Mouse (Mus musculus): Measurements from ENCODE around the gene Tapt1. TPM values are rescaled to one million over a fixed set of nuclear protein-coding genes. Genes with fewer than 3 reads are reported as not detected.

Tapt1 gene
- polyA plus RNA-seq, 1 experiment from 2014 or later: 35.8 TPM

GRCm38 (mm10) chr5:44180450-44180849 is 46.0 kb downstream of the Tapt1 start:
- ATAC-seq (ENCODE audit: borderline replicate concordance, extremely low read depth, low FRiP score, low TSS enrichment): no peak
- WGBS: 57% methylated on average over 3 of the region's 3 CpGs
- no peak overlapping the region for H3K4me2 ChIP-seq
- no peaks in the 10 kb centered on the region for H3K9me3 ChIP-seq
- H3K4me1 ChIP-seq: 0 out of 2 replicates have a peak, but pooled peaks cover 3% of the 10 kb centered on the region
- H3K27me3 ChIP-seq: no peaks in the 10 kb centered on the region
- no peak overlapping the region for H3K4me3 ChIP-seq
- H3K27ac ChIP-seq: no peak overlapping the region
- H3K36me3 ChIP-seq: peaks cover 60% of the 10 kb centered on the region
- H3K9ac ChIP-seq: no peak overlapping the region

GRCm38 (mm10) chr5:44174046-44174445 is 52.4 kb downstream of the Tapt1 start:
- Histone ChIP-seq H3K27me3 (no peaks in the 10 kb centered on the region), H3K27ac (no peak overlapping the region), H3K4me3 (no peak overlapping the region), H3K9ac (no peak overlapping the region), H3K4me1 (no peaks in the 10 kb centered on the region), H3K36me3 (peaks cover 45% of the 10 kb centered on the region), H3K9me3 (no peaks in the 10 kb centered on the region), H3K4me2 (no peak overlapping the region)
- ATAC-seq (ENCODE audit: borderline replicate concordance, extremely low read depth, low FRiP score, low TSS enrichment): no peak
- WGBS: 90% methylated on average over 5 of the region's 5 CpGs

DNA sequence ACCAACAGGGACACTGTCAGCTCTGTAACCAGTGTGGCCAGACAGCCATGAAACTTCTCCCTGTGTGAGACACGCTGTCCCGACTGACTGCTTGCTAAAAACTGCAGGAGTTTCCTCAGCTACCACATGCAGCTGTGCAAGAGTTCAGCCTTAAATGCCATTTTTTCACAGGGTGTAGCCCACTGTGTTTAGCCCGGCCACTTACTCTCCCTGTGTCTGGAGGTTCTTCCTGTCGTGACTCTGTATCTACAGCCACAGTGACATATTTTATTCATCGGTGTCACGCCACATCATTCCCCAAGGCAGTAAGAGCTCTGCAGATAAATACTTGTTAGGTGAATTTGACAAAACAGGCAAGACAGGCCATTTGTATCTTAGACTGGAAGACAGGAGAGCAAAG is 59.6 kb downstream of the Tapt1 start:
- H3K27ac ChIP-seq: no peak overlapping the region
- H3K4me1 ChIP-seq: no peaks in the 10 kb centered on the region
- no peak overlapping the region for H3K9ac ChIP-seq
- H3K27me3 ChIP-seq: no peaks in the 10 kb centered on the region
- no peaks in the 10 kb centered on the region for H3K36me3 ChIP-seq
- H3K4me2 ChIP-seq: no peak overlapping the region
- 48% methylated on average over 6 of the region's 6 CpGs for WGBS
- ATAC-seq (ENCODE audit: borderline replicate concordance, extremely low read depth, low FRiP score, low TSS enrichment): peak; percentile 46; the same call in 1 of the 2 replicates
- H3K9me3 ChIP-seq: no peaks in the 10 kb centered on the region
- H3K4me3 ChIP-seq: no peak overlapping the region

- no peaks in the 10 kb centered on the region for H3K4me1 ChIP-seq
- no peak overlapping the region for H3K4me2 ChIP-seq
- H3K9me3 ChIP-seq: no peaks in the 10 kb centered on the region
- WGBS: 34% methylated on average over 2 of the region's 2 CpGs
- no peaks in the 10 kb centered on the region for H3K27me3 ChIP-seq
- ATAC-seq (ENCODE audit: borderline replicate concordance, extremely low read depth, low FRiP score, low TSS enrichment): no peak
- H3K9ac ChIP-seq: no peak overlapping the region
- no peak overlapping the region for H3K27ac ChIP-seq
- H3K4me3 ChIP-seq: no peak overlapping the region
- no peaks in the 10 kb centered on the region for H3K36me3 ChIP-seq
Observed at GRCm38 (mm10) chr5:44165854-44166253, 60.6 kb downstream of the Tapt1 start.

DNA sequence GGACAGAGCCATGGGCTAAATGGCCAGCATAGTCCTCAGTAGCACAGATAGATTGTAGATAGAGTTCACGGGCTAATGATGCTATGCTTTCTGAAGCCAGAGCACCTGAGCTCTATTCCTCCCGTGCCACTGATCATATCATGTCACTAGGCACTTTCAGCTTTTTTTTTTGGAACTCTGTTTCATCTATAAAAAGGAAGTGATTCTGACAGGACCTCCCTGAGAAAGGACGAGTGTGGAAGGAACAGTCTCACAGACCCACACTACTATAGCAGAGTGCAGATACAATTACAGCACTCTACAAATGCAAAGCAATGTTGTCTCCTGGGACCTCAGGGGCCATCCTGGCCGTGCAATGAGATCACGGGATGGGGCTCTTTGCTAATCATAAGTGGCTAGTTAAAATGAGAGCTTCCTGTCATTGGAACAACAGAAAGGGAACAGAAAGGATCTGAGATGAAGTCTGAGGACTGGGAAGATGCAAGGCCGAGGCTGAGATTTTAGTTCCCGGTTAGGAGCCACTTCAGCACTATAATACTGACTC is 62.1 kb downstream of the Tapt1 start:
- no peaks in the 10 kb centered on the region for H3K4me1 ChIP-seq
- no peaks in the 10 kb centered on the region for H3K9me3 ChIP-seq
- 45% methylated on average over 7 of the region's 7 CpGs for WGBS
- no peaks in the 10 kb centered on the region for H3K27me3 ChIP-seq
- H3K4me2 ChIP-seq: no peak overlapping the region
- H3K4me3 ChIP-seq: no peak overlapping the region
- H3K36me3 ChIP-seq: no peaks in the 10 kb centered on the region
- no peak overlapping the region for H3K27ac ChIP-seq
- no peak overlapping the region for H3K9ac ChIP-seq
- no peak for ATAC-seq (ENCODE audit: borderline replicate concordance, extremely low read depth, low FRiP score, low TSS enrichment)

DNA sequence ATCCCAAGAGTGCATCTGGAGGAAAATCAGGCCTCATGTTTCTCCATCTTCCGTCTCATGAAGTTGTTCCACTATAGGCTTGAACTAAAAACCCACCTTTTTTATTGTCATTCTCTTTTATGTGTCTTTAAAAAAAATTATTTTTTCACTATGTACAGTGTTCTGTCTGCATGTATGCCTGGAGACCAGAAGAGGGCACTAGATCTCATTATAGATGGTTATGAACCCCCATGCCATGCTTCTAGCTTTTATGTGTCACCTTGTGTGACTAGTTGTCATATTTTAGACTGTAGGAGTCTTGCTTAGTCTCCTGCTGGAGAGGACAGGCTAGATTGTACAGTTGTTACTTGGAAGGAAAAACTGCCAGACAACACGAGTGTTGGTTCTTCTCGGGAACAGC is 63.1 kb downstream of the Tapt1 start:
- H3K4me2 ChIP-seq: no peak overlapping the region
- H3K36me3 ChIP-seq: no peaks in the 10 kb centered on the region
- H3K9ac ChIP-seq: no peak overlapping the region
- ATAC-seq (ENCODE audit: borderline replicate concordance, extremely low read depth, low FRiP score, low TSS enrichment): no peak
- no peak overlapping the region for H3K27ac ChIP-seq
- H3K27me3 ChIP-seq: no peaks in the 10 kb centered on the region
- no peaks in the 10 kb centered on the region for H3K4me1 ChIP-seq
- 92% methylated on average over 3 of the region's 3 CpGs for WGBS
- H3K4me3 ChIP-seq: no peak overlapping the region
- H3K9me3 ChIP-seq: no peaks in the 10 kb centered on the region

DNA sequence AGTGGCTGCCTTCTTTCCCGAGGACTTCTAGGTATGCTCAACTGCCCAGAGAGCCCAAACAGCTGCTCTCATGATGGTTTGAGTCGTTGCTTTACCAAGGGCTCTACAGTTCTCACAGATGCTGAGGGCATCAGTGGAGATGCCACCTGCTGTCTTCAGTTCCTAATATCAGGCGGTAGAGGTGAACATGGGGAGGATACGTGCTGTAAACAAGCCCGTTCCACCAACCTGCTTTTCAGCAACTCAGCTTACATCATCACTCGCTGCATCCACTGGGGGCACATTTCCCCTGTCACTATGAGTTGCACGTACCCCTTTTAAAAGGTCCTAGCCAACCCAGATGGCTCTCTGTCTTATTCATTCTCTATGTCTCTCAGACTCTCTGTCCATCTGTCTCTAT is 63.6 kb downstream of the Tapt1 start:
- Histone ChIP-seq H3K27ac (no peak overlapping the region), H3K9ac (no peak overlapping the region), H3K4me1 (no peaks in the 10 kb centered on the region), H3K4me3 (no peak overlapping the region), H3K27me3 (no peaks in the 10 kb centered on the region), H3K4me2 (no peak overlapping the region), H3K36me3 (no peaks in the 10 kb centered on the region), H3K9me3 (no peaks in the 10 kb centered on the region)
- 80% methylated on average over 7 of the region's 7 CpGs for WGBS
- ATAC-seq (ENCODE audit: borderline replicate concordance, extremely low read depth, low FRiP score, low TSS enrichment): no peak

DNA sequence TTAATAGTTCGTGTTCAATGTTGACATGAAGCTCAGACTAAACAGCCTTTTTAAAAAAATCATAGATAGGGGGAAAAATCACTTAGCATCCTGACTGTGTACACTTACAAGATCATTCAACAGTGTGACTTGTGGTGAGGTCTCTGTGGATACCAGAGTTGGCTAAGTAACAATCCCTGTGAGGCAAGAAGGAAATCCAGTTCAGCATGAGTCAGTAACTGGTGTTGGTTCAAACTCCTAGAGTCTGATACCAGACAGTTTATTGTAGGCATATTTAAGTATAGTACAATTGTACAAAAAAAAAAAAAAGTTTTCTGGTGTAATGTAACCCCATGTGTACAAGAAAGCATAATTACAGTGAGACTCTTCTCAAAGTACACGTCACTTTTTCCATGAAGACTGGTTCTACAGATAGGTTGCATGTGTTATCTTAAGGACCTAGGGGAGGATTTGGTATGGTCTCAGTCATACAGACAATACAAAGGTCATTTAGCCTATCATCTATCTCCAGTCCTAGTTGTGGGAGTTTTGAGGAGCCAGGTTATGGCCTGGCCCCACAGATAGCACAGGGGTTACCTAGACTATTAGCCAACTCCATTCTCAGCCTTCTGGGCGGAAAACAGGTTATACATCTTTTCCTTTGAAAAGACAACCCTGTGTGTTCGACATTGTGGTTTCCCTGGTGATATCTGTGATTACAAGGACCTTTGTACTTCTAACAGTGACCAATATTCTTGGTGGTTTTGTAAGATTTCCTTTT is 66.6 kb downstream of the Tapt1 start:
- no peak overlapping the region for H3K9ac ChIP-seq

GRCm38 (mm10) chr5:44159231-44159630 is 67.2 kb downstream of the Tapt1 start:
- 83% methylated on average over 2 of the region's 2 CpGs for WGBS
- no peak overlapping the region for H3K4me2 ChIP-seq
- no peaks in the 10 kb centered on the region for H3K36me3 ChIP-seq

More for the DNA sequence above, 66.6 kb downstream of the Tapt1 start:
- Histone ChIP-seq H3K4me3 (no peak overlapping the region), H3K9me3 (no peaks in the 10 kb centered on the region), H3K36me3 (no peaks in the 10 kb centered on the region), H3K4me2 (no peak overlapping the region), H3K27me3 (no peaks in the 10 kb centered on the region), H3K4me1 (no peaks in the 10 kb centered on the region), H3K27ac (no peak overlapping the region)
- ATAC-seq (ENCODE audit: borderline replicate concordance, extremely low read depth, low FRiP score, low TSS enrichment): no peak
- 58% methylated on average over 4 of the region's 4 CpGs for WGBS

GRCm38 (mm10) chr5:44158458-44158857 is 68.0 kb downstream of the Tapt1 start:
- no peak for ATAC-seq (ENCODE audit: borderline replicate concordance, extremely low read depth, low FRiP score, low TSS enrichment)
- Histone ChIP-seq H3K4me2 (no peak overlapping the region), H3K27ac (no peak overlapping the region), H3K9ac (no peak overlapping the region), H3K9me3 (no peaks in the 10 kb centered on the region), H3K4me1 (no peaks in the 10 kb centered on the region), H3K36me3 (no peaks in the 10 kb centered on the region), H3K27me3 (no peaks in the 10 kb centered on the region), H3K4me3 (no peak overlapping the region)
- 90% methylated on average over 3 of the region's 3 CpGs for WGBS

More at GRCm38 (mm10) chr5:44159231-44159630, 67.2 kb downstream of the Tapt1 start:
- Histone ChIP-seq H3K9me3 (no peaks in the 10 kb centered on the region), H3K4me3 (no peak overlapping the region), H3K4me1 (no peaks in the 10 kb centered on the region), H3K27ac (no peak overlapping the region), H3K27me3 (no peaks in the 10 kb centered on the region), H3K9ac (no peak overlapping the region)
- ATAC-seq (ENCODE audit: borderline replicate concordance, extremely low read depth, low FRiP score, low TSS enrichment): no peak

DNA sequence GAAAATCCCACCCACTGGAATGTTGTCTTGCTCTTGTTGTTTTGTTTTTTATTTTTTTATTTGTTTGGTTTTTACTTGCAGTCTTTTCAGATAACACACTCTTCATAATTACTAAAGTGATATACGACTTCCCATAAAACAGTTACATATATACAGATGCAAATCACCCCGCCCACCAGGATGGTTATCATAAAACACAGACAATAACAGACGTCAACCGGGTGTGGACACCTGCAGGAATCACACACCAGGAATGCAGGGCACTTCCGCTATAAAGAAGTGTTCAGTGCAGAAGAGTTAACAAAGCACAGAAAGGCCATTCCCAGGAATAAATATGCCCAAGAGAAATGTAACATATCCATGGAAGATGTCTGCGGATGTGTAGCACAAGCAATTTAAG is 68.7 kb downstream of the Tapt1 start:
- Histone ChIP-seq H3K9ac (no peak overlapping the region), H3K4me2 (no peak overlapping the region), H3K27me3 (no peaks in the 10 kb centered on the region), H3K36me3 (no peaks in the 10 kb centered on the region), H3K9me3 (no peaks in the 10 kb centered on the region), H3K4me1 (peaks cover 1% of the 10 kb centered on the region; the same call in 1 of the 2 replicates), H3K27ac (no peak overlapping the region), H3K4me3 (no peak overlapping the region)
- ATAC-seq (ENCODE audit: borderline replicate concordance, extremely low read depth, low FRiP score, low TSS enrichment): no peak
- 80% methylated on average over 6 of the region's 6 CpGs for WGBS

DNA sequence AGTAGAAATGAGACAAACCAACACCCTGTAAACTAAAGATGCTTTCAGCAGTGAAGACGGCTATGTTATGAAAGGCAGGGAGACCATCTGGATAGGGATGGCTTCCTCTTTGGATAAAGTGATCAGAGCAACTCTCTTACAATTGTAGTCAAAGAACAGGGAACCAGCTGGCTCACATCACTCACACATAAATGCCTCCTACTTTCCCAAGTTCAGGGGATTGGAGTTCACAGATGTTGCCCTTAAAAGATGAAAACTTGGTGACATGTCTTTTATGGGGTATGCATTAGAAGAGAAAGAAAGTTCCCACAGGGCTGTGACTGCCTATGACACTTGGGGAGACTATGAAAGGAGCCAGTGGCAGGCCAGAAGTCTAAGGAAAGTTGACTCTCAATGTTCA is 73.4 kb downstream of the Tapt1 start:
- H3K27me3 ChIP-seq: no peaks in the 10 kb centered on the region
- H3K4me2 ChIP-seq: no peak overlapping the region
- H3K9ac ChIP-seq: no peak overlapping the region
- ATAC-seq (ENCODE audit: borderline replicate concordance, extremely low read depth, low FRiP score, low TSS enrichment): peak; percentile 43; the same call in 1 of the 2 replicates
- H3K4me1 ChIP-seq: peaks cover 19% of the 10 kb centered on the region
- H3K36me3 ChIP-seq: no peaks in the 10 kb centered on the region
- H3K27ac ChIP-seq: peak overlapping the region; percentile 86
- no peaks in the 10 kb centered on the region for H3K9me3 ChIP-seq
- no peak overlapping the region for H3K4me3 ChIP-seq
- WGBS: 33% methylated on average over 1 of the region's 1 CpGs
